Mouse (Mus musculus): Measurements from ENCODE around the gene Morn1.
A peak's percentile ranks its signal among the peaks of the same experiment; 100 is the strongest.

Gene Morn1

DNA sequence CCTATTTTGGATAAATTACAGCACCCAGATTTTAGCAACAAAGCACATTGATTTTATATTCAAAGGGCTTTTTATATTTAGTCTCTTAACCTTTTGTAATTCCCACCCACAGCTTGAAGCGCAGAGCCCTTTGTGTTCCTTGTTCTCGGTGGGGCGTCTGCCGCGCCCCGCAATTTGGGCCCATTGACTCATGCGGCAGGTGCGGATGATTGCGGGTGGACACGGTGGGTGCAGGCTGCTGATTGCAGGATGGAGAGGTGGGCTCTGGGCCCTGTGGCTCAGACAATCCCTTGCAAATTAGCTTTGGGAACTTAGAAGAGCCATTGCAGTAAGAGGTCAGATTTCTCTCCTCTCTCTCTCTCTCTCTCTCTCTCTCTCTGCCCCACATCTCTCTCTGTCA lies 31.9 kb downstream of the Morn1 start:
- no peak for DNase-seq (ENCODE audit: low spot score in 2 of 2)

DNA sequence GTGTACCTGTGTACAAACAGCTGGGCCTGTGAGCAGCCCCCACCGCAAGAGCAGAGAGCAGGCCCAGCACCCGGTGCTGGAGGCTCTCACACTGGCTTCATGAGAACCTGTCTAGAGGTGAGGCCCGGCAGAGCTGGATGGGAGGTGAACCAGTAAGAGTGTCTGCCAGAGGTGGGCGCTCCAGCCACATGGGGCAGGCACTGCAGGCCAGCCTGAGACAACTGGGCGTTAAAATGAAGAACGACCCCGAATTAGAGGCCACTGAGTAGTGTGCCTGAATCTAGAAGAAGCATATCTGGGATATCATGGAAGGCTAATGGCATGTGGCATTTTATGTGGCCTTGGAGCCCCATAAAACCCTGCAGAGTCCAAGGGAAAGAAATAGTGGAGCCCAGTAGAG lies 33.7 kb downstream of the Morn1 start:
- no peak for DNase-seq (ENCODE audit: low spot score in 2 of 2)

DNA sequence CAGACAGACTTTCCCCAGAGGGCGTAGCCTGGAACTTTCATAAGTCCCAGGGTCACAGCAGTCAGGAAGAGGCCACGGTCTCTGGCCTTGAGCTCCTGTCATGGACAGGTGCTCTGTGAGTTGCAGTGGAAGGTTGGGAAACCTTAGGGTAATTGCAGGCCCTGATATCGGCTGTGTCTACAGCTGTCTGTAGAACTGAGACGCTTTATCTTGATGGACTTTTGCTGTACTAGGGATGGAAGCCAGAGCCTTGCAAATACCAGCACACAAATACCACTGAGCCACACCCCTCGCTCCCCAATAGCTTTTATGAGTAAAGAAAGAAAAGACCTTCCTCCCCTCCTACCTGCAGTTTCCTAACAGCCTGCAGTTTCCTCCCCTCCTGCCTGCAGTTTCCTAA lies 34.2 kb downstream of the Morn1 start:
- DNase-seq (ENCODE audit: low spot score in 2 of 2) = no peak

DNA sequence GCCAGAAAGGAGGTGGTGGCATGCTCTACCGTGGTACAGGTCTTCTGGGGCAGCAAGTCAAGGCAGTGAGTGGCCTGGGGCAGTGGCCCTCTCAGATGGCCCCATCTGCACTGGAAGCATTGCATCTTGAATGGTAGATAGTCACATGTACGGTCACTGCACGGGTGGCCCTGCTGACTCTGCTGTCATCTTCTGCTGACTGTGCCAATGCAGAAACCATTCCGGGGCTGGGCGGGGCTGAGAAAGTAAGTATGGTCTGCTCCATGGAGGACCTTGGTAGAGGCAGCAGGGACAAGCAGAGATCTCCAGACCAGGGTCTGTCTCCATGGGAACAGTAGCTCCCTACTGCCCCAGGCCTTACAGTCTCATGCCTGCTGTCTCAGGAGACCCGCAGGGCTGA lies 34.8 kb downstream of the Morn1 start:
- DNase-seq (ENCODE audit: low spot score in 2 of 2) = no peak

DNA sequence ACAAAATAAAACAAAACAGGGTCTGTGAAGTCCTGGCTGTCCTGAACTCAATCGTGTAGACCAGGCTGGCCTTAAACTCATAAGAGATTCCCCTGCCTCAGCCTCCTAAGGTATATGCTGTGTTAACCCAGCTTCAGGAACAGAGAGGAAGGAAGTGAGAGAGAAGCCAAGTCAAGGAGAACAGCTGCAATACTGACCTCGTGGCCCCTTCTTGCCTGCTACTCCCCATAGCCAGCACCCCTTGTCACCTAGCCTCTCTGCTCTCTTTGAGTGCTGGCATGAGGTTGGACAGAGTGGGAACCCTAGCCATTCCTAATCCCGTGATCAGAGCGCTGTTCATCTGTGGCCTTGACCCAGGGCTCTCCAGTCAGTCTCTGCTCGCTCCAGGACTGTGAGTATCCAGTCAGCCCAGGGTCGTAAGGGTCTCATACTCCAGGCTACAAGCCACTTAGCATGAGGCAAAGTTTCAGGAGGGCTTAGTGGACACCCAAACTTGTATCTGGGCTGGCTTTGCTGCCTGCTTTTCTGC lies 35.6 kb downstream of the Morn1 start:
- no peak for DNase-seq (ENCODE audit: low spot score in 2 of 2)

DNA sequence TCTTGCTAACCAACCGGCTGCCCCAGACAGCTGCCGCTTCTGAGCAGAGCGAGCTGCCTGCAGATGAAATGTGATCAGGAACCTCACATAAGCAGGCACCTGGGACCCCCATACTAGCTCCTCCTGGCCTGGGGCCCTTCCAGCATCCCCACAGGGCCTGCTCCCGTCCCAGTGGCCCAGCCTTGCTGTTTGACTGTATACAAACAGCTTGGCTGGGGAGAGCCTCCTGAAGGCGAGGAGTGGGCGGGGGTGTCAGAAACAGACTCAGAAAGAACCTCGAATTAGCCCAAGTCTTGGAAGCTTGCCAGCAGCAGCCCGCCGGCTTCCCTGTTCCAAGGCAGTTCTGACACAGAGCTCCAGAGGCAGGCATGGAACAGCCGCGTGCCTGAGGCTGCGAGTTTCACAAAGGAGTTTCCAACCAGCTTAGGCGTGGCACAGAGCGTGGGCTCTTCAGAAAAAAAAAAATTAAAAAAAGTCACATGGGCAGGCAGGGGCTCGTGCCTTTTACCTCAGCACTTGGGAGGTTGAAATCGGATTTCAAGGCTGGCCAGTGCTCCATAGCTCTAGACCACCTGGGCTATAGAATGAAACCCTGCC lies 36.2 kb downstream of the Morn1 start:
- peak; percentile 89 to 94 for DNase-seq (ENCODE audit: low spot score in 2 of 2)

DNA sequence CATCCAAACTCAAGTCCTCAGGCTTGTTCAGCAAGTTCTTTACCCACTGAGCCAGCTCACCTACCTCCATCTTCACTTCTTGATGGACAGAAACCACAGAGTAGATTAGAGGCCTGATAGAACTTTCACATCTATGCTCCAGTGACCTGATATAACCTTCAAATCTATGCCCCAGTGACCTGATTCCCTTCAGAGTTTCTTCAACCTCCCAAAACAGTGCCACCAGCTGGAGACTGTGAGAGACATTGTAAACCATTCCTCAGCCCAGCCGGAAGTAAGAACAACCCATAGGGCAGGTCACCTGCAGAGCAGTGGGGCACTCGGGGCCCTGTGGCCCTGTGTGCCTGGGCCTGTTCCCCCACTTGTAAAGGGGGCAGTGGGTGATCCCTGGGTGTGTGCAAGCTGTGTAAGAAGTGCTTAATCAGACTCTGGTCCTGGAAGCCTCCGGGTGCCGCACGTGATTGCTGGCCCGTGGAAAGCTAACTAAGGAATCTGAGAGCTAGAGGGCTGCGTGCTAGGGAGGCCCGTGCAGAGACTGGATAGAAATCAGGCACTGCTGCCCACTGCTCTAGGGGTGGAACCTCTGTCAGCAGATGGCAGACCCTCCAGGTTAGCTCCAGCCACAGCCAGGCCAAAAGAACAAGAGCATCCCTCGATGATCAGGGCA lies 37.6 kb downstream of the Morn1 start:
- DNase-seq (ENCODE audit: low spot score in 2 of 2) = no peak

DNA sequence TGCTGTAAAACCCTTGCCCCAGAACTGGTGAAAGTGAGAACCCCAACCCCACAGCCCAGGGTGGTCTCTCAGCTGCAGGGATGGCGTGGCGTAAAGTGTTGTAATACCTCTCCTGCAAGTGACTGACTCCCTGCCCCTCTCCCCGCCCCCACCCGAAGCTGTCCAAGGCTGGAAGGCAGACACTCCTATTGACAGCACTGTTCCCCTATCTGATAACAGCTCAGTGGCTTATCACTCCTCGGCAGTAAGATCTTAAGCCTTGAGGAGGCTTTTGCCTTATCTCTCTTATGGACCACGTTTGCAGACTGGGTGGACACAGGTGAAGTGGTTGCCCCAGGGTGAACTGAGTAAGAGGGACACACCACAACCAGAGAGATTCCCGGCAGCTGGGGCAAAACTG lies 38.9 kb downstream of the Morn1 start:
- no peak for DNase-seq (ENCODE audit: low spot score in 2 of 2)

DNA sequence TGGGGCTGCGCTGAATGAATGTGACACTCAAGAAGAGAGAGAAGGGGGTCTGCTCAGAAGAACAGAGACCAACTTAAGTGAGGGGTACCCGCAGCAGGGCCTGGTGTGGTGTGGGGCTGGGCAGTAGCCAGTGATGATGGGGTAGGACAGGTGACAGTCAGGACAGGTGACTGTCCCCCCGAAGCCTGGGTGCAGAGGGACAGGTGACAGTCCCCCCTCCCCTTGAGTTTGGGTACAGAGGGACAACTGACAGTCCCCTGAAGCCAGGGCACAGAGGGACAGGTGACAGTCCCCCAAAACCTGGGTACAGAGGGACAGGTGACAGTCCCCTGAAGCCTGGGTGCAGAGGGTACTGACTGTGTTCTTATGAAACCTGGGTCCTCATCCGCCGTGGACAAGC lies 39.8 kb downstream of the Morn1 start:
- no peak for DNase-seq (ENCODE audit: low spot score in 2 of 2)

DNA sequence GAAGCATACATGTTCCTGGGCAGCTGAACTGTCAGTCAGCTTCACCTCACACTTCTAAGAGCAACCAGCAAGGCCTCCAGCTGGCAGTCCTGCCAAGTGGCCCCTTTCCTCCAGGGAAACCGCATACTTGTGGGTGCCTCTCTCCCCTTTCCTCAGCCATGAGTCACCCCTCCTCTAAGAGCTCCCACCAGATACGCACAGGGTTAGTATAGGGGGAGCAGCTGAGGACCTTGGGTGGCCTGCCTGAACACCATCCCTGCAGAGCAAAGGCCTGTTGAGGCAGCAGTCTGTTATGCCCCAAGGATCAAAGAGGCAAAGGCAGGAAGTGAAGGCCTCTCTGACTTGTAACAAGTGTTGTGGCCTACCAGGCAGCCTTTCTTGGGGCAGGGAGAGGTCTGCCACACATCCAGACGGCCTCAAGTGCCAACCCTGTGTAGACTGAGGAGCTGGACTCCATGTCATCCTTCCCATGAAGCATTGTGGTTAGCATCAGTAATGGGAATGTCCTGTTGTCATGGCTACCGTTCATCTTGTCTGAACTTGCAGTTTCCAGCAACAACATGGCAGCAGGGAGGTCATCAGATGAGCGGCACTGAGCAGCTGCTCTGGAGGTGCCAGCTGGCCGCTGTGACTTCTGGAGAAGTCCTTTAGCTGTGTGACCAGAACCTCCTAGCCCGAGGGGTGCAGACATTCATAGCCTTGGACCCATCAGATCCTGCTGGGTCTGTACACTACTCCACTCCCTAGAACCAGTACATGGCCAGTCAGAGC lies 40.4 kb downstream of the Morn1 start:
- no peak for DNase-seq (ENCODE audit: low spot score in 2 of 2)

DNA sequence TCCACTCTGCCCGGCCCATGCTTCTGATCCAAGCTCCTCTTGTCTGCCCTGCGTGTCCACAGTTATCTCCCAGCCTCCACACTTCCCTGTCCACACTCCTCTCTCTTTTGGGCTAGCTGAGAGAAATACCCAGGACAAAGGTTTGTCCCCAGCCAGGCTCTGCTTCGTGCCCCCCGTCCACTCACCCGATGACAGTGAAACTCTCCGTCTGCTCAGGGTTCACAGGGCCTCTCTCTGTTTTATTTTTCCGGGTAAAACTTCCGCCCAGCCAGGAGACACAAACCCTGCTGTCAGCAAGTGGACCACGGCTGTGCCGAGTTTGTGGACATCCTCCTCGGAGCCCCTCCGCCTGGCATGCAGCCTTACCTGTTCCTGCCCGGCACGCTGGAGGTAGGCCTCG lies 42.0 kb downstream of the Morn1 start:
- no peak for DNase-seq (ENCODE audit: low spot score in 2 of 2)

DNA sequence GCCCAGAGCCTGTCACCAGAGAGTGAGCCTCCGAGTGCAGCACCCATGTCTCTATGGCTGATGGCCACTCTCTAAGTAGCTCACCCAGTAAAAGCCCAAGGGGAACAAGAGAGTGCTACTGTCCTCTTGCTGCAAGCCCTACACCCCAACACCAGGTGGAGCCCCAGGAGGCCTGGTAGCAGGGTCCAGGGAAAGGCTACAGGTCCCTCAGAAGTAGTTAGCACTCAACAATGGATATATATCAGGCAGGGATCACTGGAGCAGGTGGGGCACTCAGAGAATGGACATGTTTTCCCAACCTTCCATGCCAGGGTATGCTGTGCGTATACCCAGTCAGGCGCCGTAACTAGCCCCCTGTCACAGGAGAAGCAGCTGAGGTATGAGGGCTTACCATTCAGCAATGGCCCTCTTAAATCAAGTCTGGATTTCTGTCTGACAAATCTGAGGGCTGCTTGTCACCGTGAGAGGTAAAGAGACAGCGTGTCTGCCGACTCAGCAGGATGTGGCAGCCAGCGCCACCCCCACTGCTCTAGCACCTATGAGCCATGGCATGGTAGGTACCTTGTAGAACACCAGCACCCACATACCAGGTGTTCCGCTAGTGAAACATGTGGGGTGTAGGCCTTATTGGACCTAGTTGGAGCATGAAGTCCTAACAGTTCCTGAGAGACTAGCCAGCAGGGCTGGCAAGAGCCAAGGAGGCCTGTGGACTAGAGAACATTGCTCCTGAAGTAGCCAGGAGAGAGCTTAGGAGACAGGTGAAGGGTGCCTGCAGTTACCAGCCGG lies 42.9 kb downstream of the Morn1 start:
- DNase-seq (ENCODE audit: low spot score in 2 of 2) = no peak

DNA sequence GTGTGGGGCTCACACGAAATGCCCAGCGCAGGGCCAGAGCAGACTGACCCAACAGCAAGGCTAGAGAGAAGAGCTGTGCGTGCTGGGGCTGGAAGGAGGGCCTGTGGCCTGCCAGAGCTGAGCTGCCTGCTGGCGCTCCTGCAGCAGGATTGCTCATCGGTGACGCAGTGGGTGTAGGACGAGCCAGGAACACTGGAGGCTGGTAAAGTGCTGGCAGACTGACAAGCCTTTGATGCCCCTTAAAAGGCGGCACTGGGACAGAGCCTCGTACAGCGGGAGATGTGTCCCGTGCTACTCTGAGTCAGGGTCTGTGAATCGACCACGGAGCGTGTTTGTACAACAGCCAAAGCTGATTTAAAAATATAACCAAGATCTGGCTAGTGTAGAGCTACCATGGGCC lies 43.6 kb downstream of the Morn1 start:
- DNase-seq (ENCODE audit: low spot score in 2 of 2) = peak; percentile 63 to 76

DNA sequence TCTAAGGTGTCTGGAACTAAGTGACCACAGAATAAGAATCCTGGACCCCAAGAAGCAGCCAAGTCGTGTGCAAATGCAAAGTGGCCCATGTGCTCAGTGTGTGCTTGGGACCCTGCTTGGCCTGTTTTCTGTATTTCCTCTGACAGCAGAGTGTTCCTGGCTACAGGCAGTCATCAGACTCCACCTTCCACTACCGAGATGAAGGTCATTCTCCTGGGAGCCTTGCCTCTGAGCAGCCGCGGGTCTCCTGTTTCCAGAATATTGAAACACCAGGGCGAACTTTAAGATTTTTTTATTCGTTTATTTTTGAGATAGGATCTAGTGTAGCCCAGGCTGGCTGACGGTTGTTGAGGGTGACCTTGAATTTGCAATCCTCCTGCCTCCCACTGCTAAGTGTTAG lies 44.2 kb downstream of the Morn1 start:
- no peak for DNase-seq (ENCODE audit: low spot score in 2 of 2)

DNA sequence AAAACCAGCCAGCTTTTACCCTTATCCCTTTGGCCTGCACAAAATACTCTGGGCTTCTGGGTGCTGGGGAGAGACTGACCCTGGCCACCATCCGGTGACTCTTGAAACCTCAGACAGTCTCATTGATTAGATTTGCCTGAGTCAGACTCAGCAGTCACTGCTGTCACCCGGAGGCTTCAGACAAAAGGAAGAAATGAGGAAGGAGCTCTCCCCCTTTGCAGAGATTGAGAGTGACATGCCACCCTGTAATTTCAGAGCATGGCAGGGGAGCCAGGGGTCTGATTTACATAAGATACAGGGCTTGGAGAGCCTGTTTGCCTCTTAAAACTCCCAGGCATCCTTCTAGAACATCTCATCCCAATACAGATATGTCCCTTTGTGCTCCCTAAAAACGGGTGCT lies 46.8 kb downstream of the Morn1 start:
- DNase-seq (ENCODE audit: low spot score in 2 of 2) = no peak

DNA sequence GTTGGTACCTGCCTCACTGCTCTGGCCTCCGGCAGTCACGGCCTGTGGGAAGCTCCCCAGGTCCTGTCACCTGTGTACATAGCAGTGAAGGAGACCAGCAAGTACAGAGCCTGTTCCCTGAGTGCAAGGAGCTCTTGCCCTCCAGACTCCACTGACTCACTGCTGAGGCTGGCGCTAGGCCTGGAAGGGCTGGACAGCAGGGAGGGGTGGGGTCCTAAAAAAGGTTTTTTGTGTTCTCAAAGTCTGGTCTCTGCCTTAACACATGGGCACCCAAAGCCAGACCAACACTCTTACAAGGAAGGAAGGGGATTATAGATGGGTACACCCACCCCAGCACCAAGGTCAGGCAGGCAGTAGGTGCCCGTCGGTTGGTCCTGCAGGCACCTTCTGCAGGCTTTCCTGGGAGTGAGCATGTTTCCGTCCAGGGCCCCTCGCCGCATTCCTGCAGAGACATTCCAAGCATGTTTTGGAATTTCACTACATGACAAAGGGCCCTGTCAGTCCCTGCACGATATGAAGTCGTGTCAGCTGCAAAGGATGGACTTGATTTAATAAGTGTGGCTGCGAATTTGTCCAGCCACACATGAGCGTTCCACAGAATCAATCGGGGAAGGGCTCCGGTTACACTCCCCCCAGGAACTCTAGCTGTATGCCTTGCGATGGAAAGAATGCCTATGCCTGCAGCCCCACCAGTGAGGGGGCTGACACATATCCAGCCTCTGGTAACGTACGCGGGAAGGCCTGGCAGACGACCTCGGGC lies 47.5 kb downstream of the Morn1 start:
- no peak for DNase-seq (ENCODE audit: low spot score in 2 of 2)

DNA sequence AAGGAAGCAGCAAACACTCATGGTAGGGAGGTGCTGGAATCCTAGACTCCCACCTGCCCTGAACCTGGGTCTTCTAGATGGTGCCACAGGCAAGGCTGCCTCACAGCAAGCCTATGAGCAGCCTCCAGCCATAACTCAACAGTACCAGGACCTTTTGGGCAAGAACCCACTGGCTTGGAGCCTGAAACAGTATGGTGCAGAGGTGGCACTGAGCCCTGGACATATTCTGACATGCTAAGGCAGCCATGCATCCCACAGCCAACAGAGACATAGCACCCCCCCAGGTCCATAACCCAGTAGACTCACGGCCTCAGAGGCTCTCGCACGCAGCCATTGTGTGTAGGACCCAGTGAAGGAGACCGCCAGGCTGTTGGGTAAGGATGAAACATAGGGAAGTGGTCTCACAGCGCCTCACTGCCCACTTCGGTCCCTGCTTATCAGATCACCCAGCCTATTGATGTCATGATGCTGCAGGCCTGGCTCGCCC lies 48.4 kb downstream of the Morn1 start:
- no peak for DNase-seq (ENCODE audit: low spot score in 2 of 2)

DNA sequence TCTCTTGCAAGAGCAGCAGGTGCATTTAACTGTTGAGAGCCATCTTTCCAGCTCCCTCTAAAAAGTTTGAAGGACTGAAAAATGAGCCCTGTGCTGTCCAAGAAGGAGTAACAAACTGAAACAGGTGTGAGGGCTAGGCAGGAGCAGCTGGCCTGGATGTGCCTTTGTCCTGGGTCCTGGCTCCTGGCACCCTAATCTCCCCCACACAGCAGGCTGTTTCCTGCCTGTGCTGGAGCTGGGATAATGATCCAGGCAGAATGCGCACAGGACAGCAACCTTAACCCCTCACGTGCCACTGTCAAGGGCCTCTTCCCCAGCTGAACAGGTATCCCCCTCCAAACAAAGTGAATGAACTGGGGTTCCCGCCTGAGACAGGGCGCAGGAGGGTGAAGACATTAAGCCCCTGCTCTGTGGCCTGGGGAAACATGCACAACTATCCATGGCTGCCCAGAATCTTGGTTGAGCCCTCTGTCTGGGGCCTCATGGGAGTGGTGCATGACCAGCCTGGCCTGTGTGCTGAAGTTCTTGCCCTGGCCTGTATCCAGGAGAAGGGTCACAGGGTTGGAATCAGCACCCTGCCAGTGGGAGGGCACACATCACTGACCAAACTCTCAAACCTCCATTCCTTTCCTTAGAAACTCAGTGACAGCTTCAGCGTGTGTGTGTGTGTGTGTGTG lies 49.7 kb downstream of the Morn1 start:
- DNase-seq (ENCODE audit: low spot score in 2 of 2) = no peak

DNA sequence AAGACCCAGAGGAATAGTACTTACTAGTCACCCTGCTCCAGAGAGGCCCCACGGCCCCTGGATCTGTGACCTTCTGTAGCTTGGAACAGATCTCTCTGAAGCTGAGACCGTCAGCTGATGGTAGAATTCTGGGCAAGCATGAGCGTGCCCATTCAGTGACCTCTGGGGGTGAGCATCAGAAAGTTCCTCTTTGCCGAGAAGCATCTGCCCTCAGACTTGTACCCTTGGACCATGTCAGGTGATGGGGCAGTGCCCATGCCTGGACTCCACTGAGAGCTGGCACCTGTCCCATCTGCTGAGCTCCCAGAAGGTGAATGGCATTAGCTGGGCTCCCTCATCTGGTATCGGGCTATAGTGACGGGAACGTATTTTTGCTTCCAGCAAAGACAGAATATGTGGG lies 51.5 kb downstream of the Morn1 start:
- no peak for DNase-seq (ENCODE audit: low spot score in 2 of 2)

DNA sequence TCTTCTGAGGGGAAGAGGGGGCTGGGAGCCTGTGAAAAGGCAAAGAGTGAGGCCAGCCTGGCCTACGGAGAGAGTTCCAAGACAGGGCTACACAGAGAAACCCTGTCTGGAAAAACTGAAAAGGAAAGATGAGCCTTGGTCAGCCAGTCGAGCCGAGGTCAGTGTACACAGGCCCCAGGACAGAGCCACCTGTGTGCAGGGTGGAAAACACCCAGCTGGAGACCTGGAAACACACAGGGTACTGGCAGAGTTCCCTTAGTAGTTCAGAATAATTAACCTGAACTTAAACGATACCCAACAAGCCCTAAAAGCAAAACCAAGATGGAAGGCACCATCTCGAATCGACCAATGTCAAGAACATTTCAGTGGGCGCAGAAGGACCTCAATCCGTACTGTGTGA lies 52.1 kb downstream of the Morn1 start:
- no peak for DNase-seq (ENCODE audit: low spot score in 2 of 2)
